Mouse (Mus musculus) forebrain, embryonic 10.5 days (tissue): ENCODE data around the gene Tlx2. TPM values are rescaled to one million over a fixed set of nuclear protein-coding genes. Genes with fewer than 3 reads are reported as not detected.
A peak's percentile ranks its signal among the peaks of the same experiment; 100 is the strongest.

Experiments used
- DNase-seq: peaks from one replicate; pipeline ENCODE4 v3.0.0-alpha.2; 2017; ENCODE audit warnings: low spot score; ENCODE audit errors: extremely low spot score
- H3K27ac ChIP-seq: fragments of 300-500 bp; sonication (generic); 2 replicates; pipeline ENCODE4 v1.5.1; 2016; ENCODE audit warnings: mild to moderate bottlenecking
- H3K27me3 ChIP-seq: fragments of 300-500 bp; sonication (generic); 2 replicates; pipeline ENCODE4 v1.6.1; 2016; ENCODE audit warnings: mild to moderate bottlenecking; ENCODE audit not compliant: poor library complexity, severe bottlenecking
- H3K36me3 ChIP-seq: fragments of 300-500 bp; sonication (generic); replicated peaks from 2 replicates; pipeline ENCODE4 v1.6.1; 2016; ENCODE audit warnings: mild to moderate bottlenecking, moderate library complexity
- H3K4me1 ChIP-seq: fragments of 300-500 bp; sonication (generic); 2 replicates; pipeline ENCODE4 v1.6.1; 2016
- H3K4me3 ChIP-seq: fragments of 300-500 bp; sonication (generic); 2 replicates; pipeline ENCODE4 v1.5.1; 2016; ENCODE audit warnings: mild to moderate bottlenecking, moderate library complexity
- H3K9me3 ChIP-seq: fragments of 300-500 bp; sonication (generic); 2 replicates; pipeline ENCODE4 v1.6.1; 2016; ENCODE audit warnings: mild to moderate bottlenecking, moderate library complexity
- WGBS: fragments of 180-500 bp; shearing (Covaris S2); methylation state at CpG from one replicate; pipeline ENCODE4 v1.1.7; 2016; 5-methylcytosine and 5-hydroxymethylcytosine counted together
- polyA plus RNA-seq: library from polyadenylated mRNA; unstranded; fragments of >200 nt; fragmentation: Nextera tagmentation; extraction: Ambion mirVana; gene quantifications from 2 replicates; pipeline ENCODE4 v1.2.1, GENCODE M21; 2016

Tlx2 gene
- polyA plus RNA-seq, 1 experiment from 2014 or later = not detected

DNA sequence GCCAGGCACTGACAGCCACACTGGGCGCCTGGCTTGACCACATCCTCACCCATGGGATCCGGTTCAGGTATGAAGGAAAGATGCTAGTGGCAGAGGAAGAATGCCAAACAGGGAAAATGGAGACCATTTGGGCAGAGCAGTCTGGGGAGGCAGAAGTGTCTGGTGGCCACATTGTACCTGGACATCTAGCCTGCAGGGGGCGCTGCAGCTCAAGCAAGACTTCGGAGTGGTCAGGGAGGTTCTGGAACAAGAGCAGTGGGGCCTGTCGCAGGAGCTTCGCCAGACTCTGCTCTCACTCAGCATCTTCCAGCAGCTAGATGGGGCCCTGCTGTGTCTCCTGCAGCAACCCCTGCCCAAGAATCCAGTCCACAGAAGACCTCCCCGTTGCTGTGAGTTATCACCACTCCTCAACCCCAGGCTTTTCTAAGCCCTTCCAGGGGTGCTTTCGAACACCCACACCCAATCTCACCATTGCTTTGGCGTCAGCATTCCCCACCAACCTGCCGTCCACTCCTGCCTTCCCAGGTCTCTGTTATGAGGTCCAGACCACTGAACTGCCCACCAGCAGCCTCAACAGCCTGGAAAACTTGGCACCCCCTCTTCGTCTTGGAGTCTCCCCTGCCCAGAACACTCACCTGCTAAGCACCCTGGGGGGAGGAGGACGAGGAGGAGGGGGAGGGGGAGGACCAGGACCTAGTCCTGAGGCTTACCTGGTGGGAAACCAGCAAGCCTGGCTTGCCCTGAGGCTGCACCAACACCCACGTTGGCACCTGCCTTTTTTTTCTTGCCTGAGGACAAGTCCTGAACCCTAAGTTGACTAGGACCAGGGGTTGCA lies 37.7 kb upstream of the Tlx2 start:
- peak overlapping the region; percentile 94 for H3K27ac ChIP-seq

DNA sequence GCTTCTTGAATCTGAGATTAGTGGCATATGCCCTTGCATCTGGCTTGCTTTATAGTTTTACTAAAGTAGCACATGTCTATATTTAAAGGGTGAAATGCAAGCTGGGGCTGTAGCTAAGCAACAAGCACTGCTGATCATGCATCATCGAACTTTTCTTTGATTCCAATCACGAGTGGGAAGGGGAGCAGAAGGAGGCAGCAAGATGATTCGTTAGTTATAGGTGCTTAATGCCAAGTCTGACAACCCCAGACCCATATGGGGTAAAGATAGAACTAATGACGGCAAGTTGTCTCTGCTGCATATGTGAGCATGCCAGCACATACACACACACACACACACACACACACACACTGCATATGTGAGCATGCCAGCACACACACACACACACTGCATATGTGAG lies 34.1 kb upstream of the Tlx2 start:
- Histone ChIP-seq H3K27ac (no peak overlapping the region), H3K36me3 (peaks cover 9% of the 10 kb centered on the region), H3K4me3 (no peak overlapping the region), H3K9me3 (no peaks in the 10 kb centered on the region), H3K27me3 (peaks cover 28% of the 10 kb centered on the region), H3K4me1 (peaks cover 43% of the 10 kb centered on the region)
- 80% methylated on average over 4 of the region's 4 CpGs for WGBS
- DNase-seq = no peak

More for the DNA sequence above, 37.7 kb upstream of the Tlx2 start:
- WGBS = 31% methylated on average over 13 of the region's 13 CpGs
- peak overlapping the region; percentile 94 for H3K4me3 ChIP-seq
- peaks cover 22% of the 10 kb centered on the region for H3K36me3 ChIP-seq
- no peaks in the 10 kb centered on the region for H3K9me3 ChIP-seq
- DNase-seq = peak; percentile 84
- peaks cover 8% of the 10 kb centered on the region for H3K27me3 ChIP-seq
- H3K4me1 ChIP-seq = peaks cover 37% of the 10 kb centered on the region

DNA sequence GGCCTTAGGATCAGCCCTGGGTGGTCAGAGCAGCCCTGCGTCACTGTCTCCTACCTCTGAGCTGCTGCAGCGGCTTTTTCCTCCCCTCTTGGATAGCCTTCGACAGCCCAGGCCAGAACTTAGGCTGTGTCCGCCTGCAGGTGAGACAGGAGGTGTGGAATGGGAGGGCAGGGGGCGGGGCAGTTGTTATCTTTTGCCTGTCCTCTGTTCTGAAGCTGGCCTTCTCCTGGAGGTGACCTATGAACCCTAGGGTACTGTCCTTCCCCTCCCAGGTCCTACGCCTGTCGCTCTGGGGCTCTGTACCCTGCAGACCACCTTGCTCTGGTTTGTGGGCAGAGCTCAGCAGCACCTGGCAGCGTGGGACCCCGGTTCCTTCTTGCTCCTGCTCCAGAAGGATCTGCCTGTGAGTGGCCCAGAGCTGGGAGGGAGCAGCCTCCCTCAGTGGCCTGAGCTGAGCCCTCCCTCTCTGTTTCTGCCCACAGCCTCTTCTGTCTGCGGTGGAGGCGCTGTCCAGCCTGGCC lies 33.1 kb upstream of the Tlx2 start:
- Histone ChIP-seq H3K36me3 (peaks cover 9% of the 10 kb centered on the region), H3K27me3 (peaks cover 28% of the 10 kb centered on the region), H3K27ac (no peak overlapping the region), H3K4me1 (peaks cover 36% of the 10 kb centered on the region), H3K4me3 (peak overlapping the region; percentile 84), H3K9me3 (no peaks in the 10 kb centered on the region)
- DNase-seq = no peak
- WGBS = 34% methylated on average over 11 of the region's 11 CpGs

DNA sequence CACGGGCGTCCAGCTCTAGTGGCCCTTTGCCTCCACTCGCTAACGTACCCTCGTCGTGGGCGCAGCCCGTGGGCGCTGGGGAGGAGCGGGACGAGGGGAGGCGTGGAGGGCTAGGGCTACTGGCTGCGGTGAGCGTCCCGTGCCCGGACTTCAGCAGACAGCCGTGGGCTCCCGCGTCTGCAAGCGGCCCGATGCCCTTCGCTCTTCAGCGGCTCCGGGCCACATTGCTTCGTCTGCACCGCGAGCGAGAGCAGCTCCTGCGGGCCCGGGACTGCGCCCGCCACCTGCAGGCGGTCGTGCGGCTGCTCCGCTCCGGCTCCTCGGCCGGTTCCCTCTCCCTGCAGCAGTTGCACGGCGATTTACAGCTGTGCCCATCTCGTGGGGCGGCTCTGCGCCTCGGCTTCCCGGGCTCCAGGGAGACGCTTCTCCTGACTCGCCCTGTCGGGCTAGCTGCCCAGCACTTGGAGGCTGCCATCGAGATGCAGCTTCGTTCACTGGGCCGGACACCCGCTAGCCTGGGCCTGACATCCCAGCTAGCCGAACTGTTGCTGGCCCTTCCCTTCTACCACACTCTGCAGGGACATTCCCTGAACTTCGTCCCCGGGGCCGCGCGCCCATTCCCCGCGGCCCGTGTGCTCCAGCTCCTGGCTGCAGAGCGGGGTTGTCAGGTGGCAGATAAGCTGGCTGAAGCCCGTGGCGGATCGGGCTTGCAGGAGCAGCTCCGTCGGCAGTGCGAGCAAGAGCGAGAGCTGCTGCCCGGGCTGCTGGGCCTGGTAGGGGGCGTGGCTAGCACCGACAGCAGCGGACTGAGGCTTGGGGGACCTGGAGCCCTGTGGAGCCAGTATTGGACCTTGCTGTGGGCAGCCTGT lies 31.8 kb upstream of the Tlx2 start:
- DNase-seq = peak; percentile 79
- peak overlapping the region; percentile 84 for H3K4me3 ChIP-seq

DNA sequence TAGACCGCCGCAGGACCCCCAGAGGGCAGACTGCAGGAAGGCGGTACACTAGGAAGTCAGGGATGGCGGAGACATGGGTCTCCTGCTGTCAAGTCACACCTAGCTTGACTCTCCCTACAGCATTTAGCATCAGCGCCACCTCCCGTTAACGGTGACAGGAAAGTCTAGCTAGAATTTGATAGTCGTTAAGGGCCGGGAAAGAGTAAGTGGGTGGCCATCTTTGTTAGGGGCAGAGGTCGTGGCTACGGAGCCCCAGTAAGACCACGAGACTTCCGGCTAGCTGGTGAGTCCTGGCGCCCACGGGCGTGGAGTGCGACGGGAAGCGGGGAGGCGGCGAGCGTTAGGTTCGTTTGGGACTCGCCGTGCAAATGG lies 31.2 kb upstream of the Tlx2 start, which contains the start of the genes Ccdc142 and Gm42688:
TSS of gene Ccdc142 (plus strand) at position 286 of the 372 bp plus-strand sequence.
TSS of gene Gm42688 (plus strand) at position 302 of the 372 bp plus-strand sequence.
- peak within 1 kb of the TSS; percentile 89 for H3K27ac ChIP-seq
- no peaks in the 10 kb centered on the region for H3K9me3 ChIP-seq
- WGBS = under 1% methylated on average over 25 of the region's 25 CpGs
- no peak for DNase-seq
- peak within 1 kb of the TSS; percentile 84 for H3K4me3 ChIP-seq
- peaks cover 27% of the 10 kb centered on the region for H3K4me1 ChIP-seq
- H3K27me3 ChIP-seq = peaks cover 31% of the 10 kb centered on the region
- H3K36me3 ChIP-seq = peaks cover 4% of the 10 kb centered on the region; the same call in 1 of the 2 replicates

More for the DNA sequence above, 31.8 kb upstream of the Tlx2 start:
- Histone ChIP-seq H3K27ac (peak overlapping the region; percentile 89), H3K4me1 (peaks cover 27% of the 10 kb centered on the region), H3K36me3 (peaks cover 4% of the 10 kb centered on the region; the same call in 1 of the 2 replicates), H3K9me3 (no peaks in the 10 kb centered on the region), H3K27me3 (peaks cover 28% of the 10 kb centered on the region)
- WGBS = under 1% methylated on average over 74 of the region's 74 CpGs

DNA sequence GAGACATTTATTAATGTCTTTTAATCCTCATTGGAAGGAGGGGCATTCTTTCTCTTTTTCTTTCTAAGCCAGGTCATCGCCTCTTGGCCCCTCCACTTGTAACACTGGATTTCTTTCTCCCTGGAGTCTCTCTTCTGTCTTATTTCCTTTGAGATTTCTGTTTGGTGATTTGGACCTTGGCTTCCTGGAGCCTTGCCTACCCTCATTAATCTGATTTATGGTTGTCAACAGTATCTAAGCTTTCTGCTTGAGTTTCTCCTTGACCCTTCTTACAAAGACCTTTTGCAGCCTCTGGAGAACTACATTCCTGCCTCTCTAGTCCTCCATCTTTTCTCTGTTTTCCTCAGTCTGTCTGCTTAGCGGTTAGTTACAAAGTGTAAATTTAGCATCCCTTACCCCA lies 28.3 kb upstream of the Tlx2 start:
- H3K27ac ChIP-seq = no peak overlapping the region
- no peak for DNase-seq
- H3K9me3 ChIP-seq = no peaks in the 10 kb centered on the region
- H3K4me1 ChIP-seq = peaks cover 26% of the 10 kb centered on the region
- no peak overlapping the region for H3K4me3 ChIP-seq
- no peaks in the 10 kb centered on the region for H3K36me3 ChIP-seq
- WGBS = 76% methylated on average over 2 of the region's 2 CpGs
- H3K27me3 ChIP-seq = peaks cover 42% of the 10 kb centered on the region

DNA sequence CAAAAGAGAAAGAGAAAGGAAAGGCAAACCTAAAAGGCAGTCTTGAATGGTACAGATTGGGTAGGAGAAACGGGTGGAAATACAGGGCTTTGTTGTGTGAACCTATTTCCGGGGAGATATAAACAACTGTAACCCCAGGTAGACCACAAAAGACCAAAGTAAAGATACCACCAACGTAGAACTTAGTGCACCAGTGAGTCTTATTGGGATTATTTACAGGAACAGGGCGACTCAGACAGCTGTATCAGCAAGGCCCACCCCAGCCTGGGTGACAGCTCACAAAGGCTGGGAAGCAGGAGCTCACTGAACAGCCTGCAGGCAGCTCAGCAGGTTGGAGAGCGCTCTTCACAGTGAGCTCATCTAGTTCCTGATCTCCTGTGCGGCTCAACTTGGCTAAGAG lies 25.9 kb upstream of the Tlx2 start:
- WGBS = 48% methylated on average over 6 of the region's 6 CpGs
- Histone ChIP-seq H3K27me3 (peaks cover 49% of the 10 kb centered on the region), H3K4me3 (no peak overlapping the region), H3K27ac (no peak overlapping the region), H3K4me1 (peaks cover 3% of the 10 kb centered on the region; the same call in 1 of the 2 replicates), H3K36me3 (no peaks in the 10 kb centered on the region), H3K9me3 (no peaks in the 10 kb centered on the region)
- DNase-seq = no peak

DNA sequence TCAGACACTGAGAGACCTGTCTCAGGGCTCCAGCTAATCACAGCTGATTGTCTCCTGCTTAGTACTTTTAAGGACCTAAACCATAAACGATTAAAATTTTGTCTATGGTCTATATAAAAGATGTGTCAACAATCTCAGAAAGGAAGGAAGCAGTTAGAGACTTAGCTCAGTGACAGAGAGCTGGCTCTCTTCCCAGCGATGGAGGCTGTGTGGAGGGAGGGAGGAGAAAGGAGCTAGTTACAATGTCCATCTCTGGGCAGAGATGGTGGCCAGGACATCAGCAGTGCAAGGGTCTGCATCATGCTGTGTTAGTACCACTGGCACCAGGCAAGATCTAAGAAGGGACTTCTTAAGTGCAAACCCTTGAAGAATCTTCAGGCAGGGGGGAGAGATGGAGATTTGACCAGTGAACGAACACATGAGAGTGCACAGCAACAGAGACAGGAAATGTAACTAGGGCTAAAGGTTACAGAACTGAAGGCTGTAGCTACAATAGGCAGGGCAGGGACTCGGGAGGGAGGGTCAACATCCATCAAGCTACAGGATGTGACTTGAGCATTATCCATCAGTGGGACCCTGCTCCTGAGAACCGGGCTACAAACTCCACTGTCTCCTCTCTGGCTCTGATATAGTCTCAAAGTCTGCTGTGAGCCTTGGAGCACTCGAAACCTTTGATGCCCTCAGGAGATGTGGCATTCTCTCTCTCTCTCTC lies 22.5 kb upstream of the Tlx2 start:
- H3K9me3 ChIP-seq = no peaks in the 10 kb centered on the region
- DNase-seq = no peak
- H3K27ac ChIP-seq = no peak overlapping the region
- peaks cover 10% of the 10 kb centered on the region for H3K4me1 ChIP-seq
- WGBS = 52% methylated on average over 6 of the region's 6 CpGs
- H3K4me3 ChIP-seq = no peak overlapping the region
- H3K36me3 ChIP-seq = no peaks in the 10 kb centered on the region
- peaks cover 68% of the 10 kb centered on the region for H3K27me3 ChIP-seq

DNA sequence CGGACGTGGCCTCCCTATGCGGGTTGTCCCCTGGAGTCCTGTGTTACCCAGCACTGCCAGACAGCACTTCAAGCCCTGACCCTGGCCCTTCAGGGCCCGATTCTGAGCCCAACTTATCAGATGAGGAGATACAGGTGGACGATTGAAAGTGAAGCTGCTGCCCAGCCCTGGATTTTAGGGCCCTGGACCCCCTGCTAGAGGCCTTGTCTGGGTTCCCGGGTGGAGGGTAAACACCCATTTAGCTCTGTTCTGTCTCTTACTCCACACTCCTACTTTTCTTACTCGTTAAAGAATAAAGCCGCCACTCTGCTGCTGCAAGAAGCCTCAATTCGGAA lies 17.8 kb upstream of the Tlx2 start:
- Histone ChIP-seq H3K27me3 (peaks cover 96% of the 10 kb centered on the region), H3K27ac (no peak overlapping the region), H3K4me3 (peak overlapping the region; percentile 43), H3K36me3 (no peaks in the 10 kb centered on the region), H3K9me3 (no peaks in the 10 kb centered on the region), H3K4me1 (peaks cover 43% of the 10 kb centered on the region)
- 3% methylated on average over 9 of the region's 9 CpGs for WGBS
- DNase-seq = no peak

DNA sequence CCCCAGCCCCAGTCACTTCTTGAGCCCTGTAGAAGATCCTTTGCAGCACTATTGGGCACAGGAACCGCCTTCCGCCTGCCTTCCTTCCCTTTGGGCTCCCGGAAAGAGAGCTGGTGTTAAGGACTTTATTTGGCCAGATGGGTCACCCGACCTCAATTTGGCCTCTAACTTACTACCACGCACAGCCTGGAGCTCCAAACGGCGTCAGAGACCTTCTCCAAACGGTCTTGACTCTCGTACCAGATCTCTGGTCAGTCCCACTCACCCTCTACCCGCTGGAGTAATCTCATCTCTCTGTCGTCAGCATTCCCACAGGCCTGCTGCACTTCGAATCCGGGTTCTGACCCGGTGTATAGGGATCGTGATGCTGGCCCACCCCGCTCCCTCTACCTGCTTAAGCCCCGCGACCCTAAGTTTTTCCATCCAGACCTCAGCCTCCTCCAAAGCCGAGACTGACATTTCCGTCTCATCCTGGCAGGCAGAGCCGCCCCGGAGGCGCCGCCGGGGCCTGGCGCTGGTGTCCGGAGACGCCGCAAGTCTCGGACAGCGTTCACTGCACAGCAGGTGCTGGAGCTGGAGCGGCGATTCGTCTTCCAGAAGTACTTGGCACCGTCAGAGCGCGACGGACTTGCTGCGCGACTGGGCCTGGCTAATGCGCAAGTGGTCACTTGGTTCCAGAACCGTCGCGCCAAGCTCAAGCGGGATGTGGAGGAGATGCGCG lies 17.3 kb upstream of the Tlx2 start:
- H3K4me1 ChIP-seq = peaks cover 43% of the 10 kb centered on the region
- WGBS = under 1% methylated on average over 47 of the region's 47 CpGs

DNA sequence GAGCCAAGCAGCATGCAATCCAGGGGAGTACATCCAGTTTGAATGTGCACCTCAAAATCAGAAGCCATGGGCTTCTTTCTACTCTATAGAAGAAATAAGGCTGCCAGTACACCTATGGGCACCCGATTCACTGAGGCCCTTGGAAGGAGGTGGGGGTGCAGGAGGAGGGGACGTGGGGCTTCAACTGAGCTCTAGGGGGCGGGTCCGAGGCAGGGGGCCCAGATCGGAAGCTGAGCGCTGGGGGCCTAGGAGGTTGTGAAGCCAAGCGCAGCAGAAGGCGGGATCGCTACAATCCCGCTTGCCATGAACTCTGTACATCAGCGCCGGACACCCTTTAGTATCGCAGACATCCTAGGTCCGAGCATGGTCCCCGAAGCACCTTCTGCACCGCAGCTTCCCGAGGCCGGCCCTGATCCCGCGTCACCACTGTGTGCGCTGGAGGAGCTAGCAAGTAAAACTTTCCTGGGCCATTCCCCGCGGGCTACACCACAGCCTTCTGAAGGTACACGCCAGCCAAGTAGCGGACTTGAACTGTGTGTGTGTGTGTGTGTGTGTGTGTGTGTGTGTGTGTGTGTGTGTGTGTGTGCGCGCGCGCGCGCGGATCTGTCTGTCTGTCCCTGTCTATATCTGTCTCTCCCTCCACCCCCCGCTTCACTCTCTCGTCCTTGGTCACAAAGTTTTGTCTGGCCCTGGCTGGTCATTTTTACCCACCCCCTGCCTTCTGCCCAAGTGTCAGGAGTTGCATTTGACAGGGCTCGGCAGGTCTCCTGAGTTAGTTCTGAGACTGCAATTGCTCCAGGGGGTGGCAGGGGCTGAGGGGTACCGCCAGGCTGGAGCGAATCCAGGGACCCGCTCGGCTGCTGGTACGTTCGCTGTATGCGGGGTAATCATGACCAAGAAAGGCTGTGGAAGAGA lies 16.3 kb upstream of the Tlx2 start, which contains the start of gene Lbx2:
TSS of gene Lbx2 (plus strand) at position 247 of the 915 bp plus-strand sequence.
- Histone ChIP-seq H3K9me3 (no peaks in the 10 kb centered on the region), H3K36me3 (peaks cover 12% of the 10 kb centered on the region), H3K27me3 (peaks cover 96% of the 10 kb centered on the region), H3K4me3 (peak within 1 kb of the TSS; percentile 43), H3K4me1 (peaks cover 43% of the 10 kb centered on the region), H3K27ac (no peak within 1 kb of the TSS)
- WGBS = 3% methylated on average over 42 of the region's 42 CpGs
- DNase-seq = no peak

More for the DNA sequence above, 17.3 kb upstream of the Tlx2 start:
- H3K27me3 ChIP-seq = peaks cover 96% of the 10 kb centered on the region
- H3K27ac ChIP-seq = no peak overlapping the region
- DNase-seq = peak; percentile 30
- peak overlapping the region; percentile 43 for H3K4me3 ChIP-seq
- no peaks in the 10 kb centered on the region for H3K9me3 ChIP-seq
- H3K36me3 ChIP-seq = peaks cover 2% of the 10 kb centered on the region
